Mouse (Mus musculus) CD4-positive helper T cell, adult 2 months (primary cell): ENCODE measurements around the gene Fam160a1.

Experiments used
- DNase-seq: peaks from one replicate; pipeline ENCODE4 v3.0.0-alpha.2; 2012; ENCODE audit warnings: low read depth, missing footprints, low spot score

The Fam160a1 gene

GRCm38 (mm10) chr3:85817191-85817590 is at the start of gene Fam160a1:
Gene Fam160a1 (minus strand): TSS chr3:85817291.
- no peak for DNase-seq

GRCm38 (mm10) chr3:85863996-85864395 is 46.9 kb upstream of the Fam160a1 start:
- no peak for DNase-seq

GRCm38 (mm10) chr3:85862886-85863285 is 45.8 kb upstream of the Fam160a1 start:
- no peak for DNase-seq

- DNase-seq = no peak
Observed at GRCm38 (mm10) chr3:85860996-85861395, 43.9 kb upstream of the Fam160a1 start.

GRCm38 (mm10) chr3:85859311-85859710 is 42.2 kb upstream of the Fam160a1 start:
- DNase-seq = no peak

GRCm38 (mm10) chr3:85858140-85859135 is 41.3 kb upstream of the Fam160a1 start:
- no peak for DNase-seq

- DNase-seq = no peak
Observed at GRCm38 (mm10) chr3:85857083-85857482, 40.0 kb upstream of the Fam160a1 start.

GRCm38 (mm10) chr3:85855947-85856346 is 38.9 kb upstream of the Fam160a1 start:
- no peak for DNase-seq

- DNase-seq = no peak
Observed at GRCm38 (mm10) chr3:85855043-85855442, 38.0 kb upstream of the Fam160a1 start.

GRCm38 (mm10) chr3:85854143-85854542 is 37.1 kb upstream of the Fam160a1 start:
- DNase-seq = no peak

GRCm38 (mm10) chr3:85853715-85854114 is 36.6 kb upstream of the Fam160a1 start:
- DNase-seq = no peak

- DNase-seq = no peak
Observed at GRCm38 (mm10) chr3:85850079-85850478, 33.0 kb upstream of the Fam160a1 start.

GRCm38 (mm10) chr3:85846316-85846715 is 29.2 kb upstream of the Fam160a1 start:
- DNase-seq = no peak

- DNase-seq = no peak
Observed at GRCm38 (mm10) chr3:85845341-85845740, 28.2 kb upstream of the Fam160a1 start.

- no peak for DNase-seq
Observed at GRCm38 (mm10) chr3:85842881-85843218, 25.8 kb upstream of the Fam160a1 start.

GRCm38 (mm10) chr3:85842177-85842880 is 25.2 kb upstream of the Fam160a1 start:
- no peak for DNase-seq

- no peak for DNase-seq
Observed at GRCm38 (mm10) chr3:85841454-85842176, 24.5 kb upstream of the Fam160a1 start.

GRCm38 (mm10) chr3:85833627-85834026 is 16.5 kb upstream of the Fam160a1 start:
- no peak for DNase-seq

- no peak for DNase-seq
Observed at GRCm38 (mm10) chr3:85832490-85833155, 15.5 kb upstream of the Fam160a1 start.

GRCm38 (mm10) chr3:85831785-85832184 is 14.7 kb upstream of the Fam160a1 start:
- DNase-seq = no peak

- no peak for DNase-seq
Observed at GRCm38 (mm10) chr3:85829047-85829446, 12.0 kb upstream of the Fam160a1 start.
